Mouse (Mus musculus) kidney, adult 11 months (tissue): ENCODE data around the gene Rpl36a.
A peak's percentile ranks its signal among the peaks of the same experiment; 100 is the strongest.

ENCODE experiments used
- DNase-seq: peaks from one replicate; pipeline ENCODE4 v3.0.0; 2022

The Rpl36a gene

GRCm38 (mm10) chrX:134600659-134601379 is 15.4 kb downstream of the Rpl36a start, which contains the start of the genes Gla and Hnrnph2:
Gene Gla, minus strand, starts transcription at chrX:134601125.
Gene Hnrnph2, plus strand, starts transcription at chrX:134601179.
- DNase-seq = peak; percentile 95

- no peak for DNase-seq
Measured at GRCm38 (mm10) chrX:134601380-134602120, 16.1 kb downstream of the Rpl36a start.

DNA sequence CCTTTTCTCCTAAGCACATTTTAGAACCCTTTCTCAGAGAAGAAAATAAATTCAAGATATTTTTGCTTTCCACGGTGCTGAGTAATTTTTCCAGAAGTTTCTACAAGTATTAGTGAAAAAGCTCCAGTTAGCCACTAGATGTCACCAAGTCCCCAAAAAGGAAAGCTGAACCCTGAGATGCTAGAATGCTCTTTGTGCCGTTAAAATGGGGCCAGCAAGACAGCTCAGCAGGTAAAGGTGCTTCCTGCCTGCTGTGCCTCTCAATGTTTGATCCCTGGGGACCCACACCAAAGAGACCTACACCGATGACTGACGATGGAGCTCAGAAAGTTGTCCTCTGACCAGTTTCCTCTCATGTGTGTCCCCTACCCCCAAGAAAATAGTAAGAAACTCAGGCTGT is 24.0 kb downstream of the Rpl36a start:
- no peak for DNase-seq

DNA sequence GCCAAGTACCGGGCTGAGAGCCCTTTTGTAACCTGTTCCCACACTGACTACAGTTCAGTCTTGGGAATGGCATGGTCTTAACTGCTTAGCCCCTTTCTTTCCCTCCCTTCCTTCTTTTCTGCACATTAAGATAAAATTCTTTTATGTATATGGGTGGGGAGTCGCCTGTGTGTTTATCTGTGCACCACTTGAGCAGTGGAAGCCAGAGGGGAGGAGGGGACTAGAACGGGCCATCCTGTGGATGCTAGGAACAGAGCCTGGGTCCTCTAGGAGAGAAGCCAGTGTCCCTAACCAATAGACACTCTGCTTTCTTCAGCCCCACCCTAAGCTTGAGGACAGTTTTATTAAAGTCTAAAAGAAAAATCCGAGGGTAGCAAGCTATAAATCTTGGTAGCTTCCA is 25.5 kb downstream of the Rpl36a start:
- no peak for DNase-seq

DNA sequence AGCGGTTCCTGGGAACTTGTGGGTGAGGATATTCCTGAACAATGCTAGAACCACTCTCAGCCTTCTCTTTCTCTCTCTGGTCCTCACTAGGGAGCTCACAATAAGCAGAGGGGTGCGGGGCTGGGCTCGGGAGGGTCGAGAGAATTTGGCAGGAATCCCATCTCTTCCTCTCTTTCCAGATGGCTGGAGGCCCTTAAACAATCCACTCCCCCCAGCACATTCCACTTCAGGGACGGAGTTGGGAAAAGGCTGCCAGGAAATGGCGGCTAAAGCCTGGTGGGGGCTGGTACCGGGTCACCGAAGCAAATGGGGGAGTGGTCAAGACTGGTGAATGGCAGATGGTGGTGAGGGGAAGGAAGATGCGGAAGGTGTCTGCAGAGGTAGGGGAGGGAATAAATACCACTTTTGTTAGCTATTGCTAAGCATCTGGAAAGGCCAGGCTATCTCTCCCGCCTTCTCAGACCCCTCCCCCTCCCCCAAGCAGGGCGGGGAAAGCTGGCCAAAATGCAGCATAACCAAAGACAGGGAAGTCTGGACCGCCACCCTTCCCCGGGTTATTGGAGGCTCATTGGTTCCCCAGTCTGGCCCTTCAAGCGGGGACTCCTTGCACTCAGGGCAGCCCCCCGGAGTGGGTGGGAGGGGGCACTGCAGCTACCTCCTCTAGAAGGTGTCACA is 27.0 kb downstream of the Rpl36a start:
- peak; percentile 25 for DNase-seq

DNA sequence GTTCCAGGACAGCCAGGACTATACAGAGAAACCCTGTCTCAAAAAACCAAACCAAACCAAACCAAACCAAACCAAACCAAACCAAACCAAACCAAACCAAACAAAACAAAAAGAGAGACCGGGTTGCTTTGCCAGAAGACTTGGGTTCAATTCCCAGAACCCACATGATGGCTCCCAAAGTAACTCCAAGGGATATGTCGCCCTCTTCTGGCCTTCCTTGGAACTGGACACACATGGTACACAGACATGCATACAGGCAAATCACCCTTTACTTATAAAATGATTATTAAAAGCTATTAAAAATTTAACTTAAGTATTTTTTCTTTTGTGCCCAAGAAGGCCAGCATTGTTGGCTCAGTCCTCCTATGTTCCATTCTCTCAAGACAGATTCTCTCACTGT is 28.9 kb downstream of the Rpl36a start:
- DNase-seq = no peak

DNA sequence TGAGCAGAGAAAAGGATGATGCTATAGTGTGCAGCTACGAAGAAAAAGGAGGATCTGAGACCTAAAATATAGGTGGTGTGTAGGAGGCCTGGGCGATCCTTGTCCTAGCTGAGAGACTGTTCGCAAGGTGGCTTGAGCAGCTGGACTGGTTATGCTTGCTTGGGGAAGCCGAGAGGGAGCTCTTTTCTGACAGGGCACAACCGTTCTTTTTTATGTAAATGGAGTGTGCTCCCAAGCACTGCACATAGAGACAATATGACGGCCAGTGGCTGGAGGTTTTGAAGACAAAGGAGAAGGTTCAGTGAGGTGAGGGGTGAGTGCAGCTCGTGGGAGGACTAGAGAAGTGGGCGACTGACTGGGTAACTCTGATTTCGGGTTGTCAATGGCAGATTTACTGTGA is 34.2 kb downstream of the Rpl36a start:
- no peak for DNase-seq

- DNase-seq = no peak
Measured at GRCm38 (mm10) chrX:134620254-134620865, 34.9 kb downstream of the Rpl36a start.

DNA sequence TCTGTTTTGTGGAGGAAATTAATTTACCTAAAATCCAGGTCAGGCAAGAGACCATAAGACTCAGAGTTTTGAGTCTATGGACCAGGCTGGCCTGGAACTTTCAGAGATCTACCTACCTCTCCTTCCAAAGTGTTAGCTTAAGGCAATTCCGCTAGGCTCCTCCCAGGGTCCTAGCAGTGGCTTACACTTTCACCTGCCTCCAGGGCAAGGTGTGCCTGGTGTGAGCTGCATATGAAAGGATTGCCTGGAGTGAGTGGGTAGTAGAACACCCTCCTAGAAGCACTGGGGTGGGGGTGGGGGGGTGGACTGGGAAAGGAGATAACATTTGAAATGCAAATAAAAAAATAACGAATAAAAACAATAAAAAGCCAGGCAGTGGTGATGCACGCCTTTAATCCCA is 36.2 kb downstream of the Rpl36a start:
- DNase-seq = no peak

DNA sequence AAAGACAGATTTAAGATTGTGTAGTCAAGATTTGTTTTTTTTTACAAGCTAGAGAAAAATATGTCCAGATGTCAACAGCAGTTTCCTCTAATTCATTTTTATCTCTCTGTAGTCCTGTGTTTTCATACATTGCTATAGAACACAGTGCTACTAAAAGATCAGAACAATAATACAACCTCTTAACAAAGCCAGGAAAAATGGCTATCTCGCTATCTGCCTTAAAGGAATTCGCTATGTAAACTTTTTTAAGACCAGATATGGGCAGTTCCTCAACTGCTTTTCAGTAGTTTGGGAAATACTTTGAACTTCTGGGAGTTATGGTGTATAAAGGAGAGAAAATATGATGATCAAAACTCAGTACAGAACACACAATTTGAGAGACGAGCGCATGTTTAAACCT is 37.9 kb downstream of the Rpl36a start:
- no peak for DNase-seq

- DNase-seq = no peak
Measured at GRCm38 (mm10) chrX:134628200-134628599, 42.7 kb downstream of the Rpl36a start.

DNA sequence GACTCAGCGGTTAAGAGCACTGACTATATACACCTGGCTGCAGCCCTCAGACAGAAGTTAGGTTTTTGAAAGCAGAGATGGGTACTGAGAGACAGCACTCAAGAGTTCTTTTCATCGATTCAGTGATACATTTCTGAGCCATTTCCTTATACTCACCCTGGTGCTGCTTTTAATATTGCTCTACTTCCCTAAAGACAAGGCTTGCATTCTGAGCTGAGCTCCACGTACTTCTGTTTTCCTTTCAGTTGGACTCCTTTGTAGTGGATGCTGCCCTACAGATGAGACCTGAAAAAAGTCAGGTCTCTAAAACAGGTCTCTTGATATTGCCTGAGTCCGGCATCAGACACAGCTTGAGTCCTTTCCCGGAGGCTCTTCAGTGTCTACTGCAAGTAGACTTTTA is 47.3 kb downstream of the Rpl36a start:
- DNase-seq = no peak

- DNase-seq = no peak
Measured at GRCm38 (mm10) chrX:134635111-134635510, 49.7 kb downstream of the Rpl36a start.

DNA sequence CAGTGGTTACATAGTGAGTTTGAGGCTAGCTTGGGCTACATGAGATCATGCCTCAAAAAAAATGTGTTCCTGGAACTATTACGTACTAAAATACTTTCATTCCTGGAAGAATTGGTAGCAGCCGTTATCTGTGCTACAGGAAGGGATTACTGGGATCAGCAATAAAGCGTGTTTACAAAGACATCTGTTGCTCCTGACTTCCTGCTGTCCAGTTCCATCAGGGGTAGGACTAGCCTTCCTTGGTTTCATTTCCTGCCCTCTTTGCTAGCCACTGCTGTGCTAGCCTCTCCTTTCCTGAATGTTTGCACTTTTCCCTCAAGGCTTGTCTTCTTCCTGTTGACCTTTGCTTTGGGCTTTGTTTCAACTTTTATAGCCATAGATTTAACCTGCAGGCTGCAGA is 50.4 kb downstream of the Rpl36a start:
- no peak for DNase-seq
